Mouse (Mus musculus): ENCODE data around the gene Dapp1.

Dapp1 gene

DNA sequence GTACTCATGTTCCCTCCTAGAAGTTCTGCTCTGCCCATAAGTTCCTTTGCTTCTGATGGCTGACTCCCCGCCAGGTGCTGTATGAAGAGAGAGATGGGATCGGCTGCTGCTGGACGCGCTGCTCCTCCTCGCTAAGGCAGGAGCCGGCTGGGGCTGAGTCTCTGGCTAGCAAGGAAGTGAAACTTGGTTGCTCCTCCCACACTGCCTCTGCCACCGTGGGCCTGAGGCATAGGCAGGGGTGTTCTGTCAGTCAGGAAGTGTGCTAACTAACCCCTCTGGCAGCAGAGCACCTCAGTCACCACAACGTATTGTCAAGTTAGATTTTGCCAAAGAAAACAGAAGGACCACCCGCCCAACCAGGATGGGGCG lies at the start of gene Dapp1:
Gene Dapp1, minus strand, starts transcription at position 164 of the 369 bp plus-strand sequence.
- in situ Hi-C loops (cut with MboI, MseI): no loop called here

DNA sequence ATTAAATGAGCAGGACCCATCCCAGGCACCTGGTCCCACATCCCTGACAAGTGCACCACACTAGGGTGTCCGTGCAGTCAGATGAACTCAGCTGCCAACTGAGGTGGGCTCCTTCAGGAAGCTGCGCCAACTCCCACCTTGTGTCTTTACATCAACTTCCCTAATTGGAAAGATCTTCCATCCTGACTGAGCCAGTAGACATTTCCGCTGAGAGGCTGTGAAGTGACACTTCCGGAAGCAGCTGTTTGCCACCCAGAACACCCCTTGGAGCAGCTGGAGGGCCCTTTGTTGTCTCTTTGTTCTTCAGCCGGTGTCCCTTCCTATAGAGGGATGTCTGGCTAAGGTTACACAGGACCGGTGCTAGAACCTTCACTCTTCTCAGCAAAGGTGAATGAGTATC lies 49.2 kb upstream of the Dapp1 start:
- in situ Hi-C loops (cut with MboI, MseI): no loop called here

DNA sequence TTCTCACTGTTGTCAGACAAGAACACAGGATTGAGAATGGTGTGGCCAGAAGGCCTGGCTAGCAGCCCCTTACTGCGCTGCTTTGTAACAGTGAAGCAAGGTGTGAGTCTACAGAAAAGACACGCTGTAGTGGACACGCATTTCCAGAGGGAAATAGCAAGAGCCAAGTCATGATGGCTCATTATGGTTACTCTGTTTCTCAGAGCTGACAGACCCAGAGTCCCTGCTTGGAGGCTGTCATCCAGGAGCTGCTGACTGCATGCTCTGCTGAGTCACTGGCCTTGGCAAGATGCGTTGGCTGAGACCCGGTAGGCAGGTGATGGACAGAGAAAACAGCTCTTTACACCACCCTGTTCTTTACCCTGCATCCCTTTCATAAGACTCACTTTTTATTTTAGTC lies 48.0 kb upstream of the Dapp1 start:
- in situ Hi-C loops (cut with MboI, MseI): no loop called here

DNA sequence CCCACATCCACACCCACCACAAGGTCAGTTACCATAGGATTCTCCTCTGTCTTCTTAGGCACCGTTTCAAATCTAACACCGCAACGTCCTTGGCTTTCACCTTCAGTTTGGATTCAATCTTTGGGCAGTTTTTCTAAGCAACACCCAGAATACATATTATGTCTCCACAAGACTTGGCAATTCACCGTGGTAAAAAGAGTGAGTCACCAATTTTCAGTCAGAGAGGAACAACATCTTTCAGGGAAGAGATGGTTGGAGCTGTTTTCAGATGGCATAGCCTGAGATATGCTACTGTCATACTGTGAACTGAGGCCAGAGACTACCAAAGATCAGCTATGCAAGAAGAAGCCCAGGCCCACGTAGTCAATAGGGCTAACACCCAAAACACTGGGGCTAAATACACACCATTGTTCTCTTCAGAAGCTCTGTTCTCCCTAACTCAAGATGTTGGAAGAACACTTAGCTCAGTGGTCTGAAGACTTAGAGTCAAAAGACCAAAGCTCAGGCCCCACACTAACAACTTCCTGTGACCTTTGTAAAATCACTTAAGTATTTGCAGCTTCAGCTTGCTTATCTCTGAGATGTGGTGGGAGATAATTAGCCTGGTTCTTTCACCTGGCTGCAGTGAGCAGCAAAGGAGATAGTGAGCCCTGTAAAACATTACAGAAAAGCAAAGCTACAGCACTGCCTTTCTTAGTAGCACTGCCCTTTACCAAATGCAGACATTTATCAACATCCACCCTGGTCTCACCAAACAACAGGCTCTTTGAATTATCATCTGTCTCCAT lies 46.4 kb upstream of the Dapp1 start:
- in situ Hi-C loops (cut with MboI, MseI): no loop called here

DNA sequence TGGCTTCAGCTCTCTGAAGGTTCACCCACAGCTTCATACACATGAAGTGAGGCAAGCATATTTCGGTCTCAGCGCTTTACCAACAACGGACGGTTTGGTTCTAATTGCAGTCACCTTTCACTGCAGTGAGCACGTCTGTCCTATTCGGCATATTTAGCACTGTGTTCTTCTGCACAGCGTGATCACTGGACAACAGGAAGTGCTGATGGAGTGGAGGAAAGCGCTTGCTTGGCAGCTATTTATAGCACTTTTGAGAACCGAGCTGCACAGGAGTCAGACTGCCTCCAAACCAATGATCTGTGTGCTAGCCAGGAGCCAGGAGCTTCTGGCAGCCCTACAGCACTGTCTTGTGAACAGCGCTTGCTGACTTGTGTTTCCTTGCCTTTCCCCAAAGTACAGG lies 44.9 kb upstream of the Dapp1 start:
- in situ Hi-C loops (cut with MboI, MseI): no loop called here

DNA sequence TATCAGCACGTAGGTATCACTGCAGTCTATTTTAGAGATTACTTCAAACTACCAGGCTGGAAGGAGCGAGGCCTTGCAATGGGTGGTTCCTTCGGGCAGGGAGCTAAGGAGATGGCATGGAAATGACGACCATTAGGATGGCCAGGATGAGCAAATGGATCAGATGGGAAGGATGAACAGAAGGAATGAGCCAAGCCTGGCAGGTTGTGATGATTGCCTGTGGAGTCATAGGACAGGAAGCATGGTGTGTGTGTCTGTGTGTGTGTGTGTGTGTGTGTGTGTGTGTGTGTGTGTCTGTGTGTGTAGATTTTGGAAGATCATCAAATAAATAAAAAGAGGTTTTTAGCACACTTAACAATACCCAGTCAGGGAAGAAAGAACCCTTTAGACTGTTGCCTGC lies 41.3 kb upstream of the Dapp1 start:
- in situ Hi-C loops (cut with MboI, MseI): no loop called here

DNA sequence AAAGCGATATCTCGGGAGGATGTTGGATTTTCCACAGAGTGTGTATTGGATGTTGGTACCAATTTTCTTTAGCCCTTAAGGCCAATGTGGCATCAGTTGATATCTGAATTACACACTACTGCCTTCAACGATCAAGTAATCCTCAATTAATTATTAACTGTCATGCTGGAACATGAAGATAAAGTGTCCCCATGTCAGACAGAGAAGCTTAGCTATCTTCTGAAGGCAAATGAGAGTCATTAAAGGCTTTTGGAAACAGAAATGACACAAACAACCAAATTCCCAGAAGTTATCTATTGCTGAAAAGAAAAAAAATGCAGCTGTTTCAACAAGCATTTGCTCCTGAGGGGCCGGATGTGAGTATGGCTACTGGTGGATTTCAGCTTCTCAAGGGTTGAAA lies 40.7 kb upstream of the Dapp1 start:
- in situ Hi-C loops (cut with MboI, MseI): no loop called here

DNA sequence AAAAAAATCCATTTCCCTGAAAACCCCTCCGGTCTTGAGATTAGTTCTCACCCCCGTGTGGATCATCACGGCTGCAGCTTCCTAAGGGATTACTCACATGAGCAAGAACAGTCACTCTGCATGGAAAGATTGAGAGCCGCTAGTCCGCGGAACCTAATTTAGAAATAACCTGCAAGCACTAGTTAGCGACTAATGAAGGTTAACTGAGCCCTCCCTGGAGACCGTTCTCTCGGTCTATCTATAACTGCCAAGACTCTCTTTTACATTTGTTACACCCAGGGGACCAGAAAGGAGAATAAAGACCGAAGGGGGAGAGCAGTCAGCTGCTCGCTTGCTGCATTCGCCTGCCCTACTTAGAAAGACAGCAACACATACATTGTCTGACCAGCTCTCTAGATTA lies 35.5 kb upstream of the Dapp1 start:
- in situ Hi-C loops (cut with MboI, MseI): no loop called here

DNA sequence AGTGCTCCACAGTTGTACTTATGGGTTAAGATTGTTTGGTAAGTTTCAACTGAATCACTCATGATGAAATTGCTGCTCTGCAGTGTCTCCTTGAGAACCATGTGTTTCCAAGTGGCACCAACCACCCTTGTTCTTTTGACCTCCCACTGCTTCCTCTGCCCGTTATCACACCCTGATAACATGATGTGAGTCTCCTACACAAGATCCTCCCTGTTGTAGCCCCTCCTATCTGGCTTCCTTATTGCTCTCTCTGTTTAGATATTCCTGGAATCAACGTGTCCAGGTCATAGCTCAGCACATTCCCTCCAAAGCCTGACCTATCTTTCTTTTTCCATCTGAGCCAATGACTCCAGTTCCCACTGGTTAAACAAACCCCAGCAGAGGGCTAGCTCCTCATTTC lies 33.4 kb upstream of the Dapp1 start:
- in situ Hi-C loops (cut with MboI, MseI): no loop called here

DNA sequence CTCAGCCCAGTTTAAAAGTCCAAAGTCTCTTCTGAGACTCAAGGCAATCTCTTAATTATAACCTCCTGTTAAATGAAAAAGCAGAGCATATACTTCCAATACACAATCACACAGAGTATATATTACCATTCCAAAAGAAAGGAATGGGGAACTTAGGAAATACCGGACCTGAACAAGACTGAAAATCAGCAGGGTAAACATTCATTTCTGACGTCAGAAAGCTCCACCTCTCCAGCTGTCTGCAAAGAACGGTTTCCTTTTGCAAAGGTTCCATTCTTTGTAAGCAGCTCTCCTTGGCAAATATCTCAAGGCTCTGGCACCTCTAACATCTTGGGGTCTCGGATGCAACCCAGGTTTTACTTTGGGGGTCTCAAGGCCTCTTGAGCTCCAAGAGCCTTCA lies 31.0 kb upstream of the Dapp1 start:
- in situ Hi-C loops (cut with MboI, MseI): no loop called here

DNA sequence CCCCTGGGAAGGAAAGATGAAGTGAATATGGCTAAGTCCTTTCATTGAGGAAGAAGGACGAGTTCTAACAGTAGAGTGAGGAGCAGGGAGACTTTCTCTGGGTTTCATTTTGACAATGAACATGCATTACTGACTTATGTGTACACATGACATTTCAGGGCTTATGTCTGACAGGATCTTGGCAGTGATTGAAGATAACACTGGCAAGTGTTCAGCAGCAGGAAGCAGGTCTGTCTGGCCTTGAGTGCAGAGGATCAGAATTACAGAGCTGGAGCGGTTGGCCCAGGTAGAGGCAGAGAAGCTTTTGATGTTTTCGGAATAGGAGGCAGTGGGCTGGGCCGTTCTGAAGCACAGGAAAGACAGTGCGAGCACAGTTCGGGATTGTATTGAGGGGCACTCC lies 26.8 kb upstream of the Dapp1 start:
- in situ Hi-C loops (cut with MboI, MseI): no loop called here

DNA sequence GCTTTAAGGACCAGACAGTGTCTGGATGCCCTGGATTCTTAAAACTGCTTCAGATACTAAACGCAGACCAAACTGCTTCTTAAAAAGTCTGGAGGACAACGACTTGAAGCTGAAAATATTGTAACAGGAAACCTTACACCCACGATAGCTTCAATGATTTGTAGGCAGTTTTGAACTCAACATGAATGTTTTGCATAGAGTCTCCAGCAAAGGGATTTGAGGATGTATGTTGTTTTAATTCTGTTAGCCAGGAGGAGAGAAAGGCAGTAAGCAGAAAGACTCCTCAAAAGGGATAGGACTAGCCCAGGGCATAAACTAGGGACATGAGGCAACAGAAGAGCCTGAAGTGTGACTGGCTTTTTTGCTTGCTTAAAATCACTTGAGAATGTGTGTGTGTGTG lies 25.6 kb upstream of the Dapp1 start:
- in situ Hi-C loops (cut with MboI, MseI): no loop called here

DNA sequence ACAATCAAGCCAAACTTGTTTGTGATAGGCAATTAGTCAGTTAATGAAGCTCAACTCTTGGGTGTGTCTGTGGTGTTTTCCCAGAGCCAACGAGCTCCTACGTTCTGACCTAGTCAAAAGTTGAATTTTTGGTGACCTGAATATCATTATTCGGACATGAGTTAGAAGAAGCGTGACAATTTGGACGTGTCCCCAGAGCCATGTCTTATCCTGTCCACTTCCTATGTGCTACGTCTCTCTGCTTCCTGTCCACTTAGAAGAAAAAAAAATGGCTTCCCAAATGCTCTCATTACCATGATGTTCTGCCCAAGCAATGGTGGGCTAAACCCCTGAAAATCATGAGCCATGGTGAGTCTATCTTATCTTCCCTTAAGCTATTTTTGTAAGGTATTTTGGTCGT lies 21.9 kb upstream of the Dapp1 start:
- in situ Hi-C loops (cut with MboI, MseI): no loop called here

DNA sequence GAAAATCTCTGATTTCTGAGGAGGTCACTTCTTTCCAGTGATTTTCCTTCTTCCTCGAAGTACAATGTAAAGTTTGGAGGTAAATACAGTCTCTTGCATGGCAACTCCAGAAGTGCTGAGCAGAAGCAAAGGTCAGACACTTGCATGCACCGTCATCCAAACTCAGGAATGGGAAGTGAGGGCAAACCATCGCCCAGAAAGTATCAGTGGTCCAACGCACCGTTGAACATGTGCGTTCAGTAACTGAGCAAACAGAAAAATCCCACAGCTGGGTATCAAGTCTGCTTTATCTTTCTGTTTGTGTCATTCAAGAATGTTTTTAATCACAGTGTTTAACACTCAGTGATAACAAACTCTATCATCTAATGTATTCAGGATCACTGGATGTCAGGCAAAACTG lies 21.2 kb upstream of the Dapp1 start:
- in situ Hi-C loops (cut with MboI, MseI): no loop called here

DNA sequence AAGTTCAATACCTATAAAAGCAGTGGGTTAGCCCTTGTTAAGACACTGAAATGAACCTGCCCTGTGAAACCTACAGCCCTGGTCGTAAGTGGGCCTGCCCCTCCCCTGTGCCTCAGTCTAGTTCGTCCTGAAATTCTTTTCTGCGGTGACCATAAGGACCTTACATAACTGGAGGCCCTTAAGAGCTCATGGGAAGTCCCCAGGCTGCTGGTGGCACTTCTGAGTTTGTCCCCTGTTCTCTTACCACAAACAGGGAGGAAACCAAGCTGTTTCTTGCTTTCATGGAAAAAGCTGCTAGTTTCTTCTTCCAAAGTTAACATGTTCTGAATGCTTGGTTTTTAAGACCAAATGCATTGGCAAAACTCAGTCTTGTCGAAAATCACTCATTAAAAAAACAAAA lies 20.5 kb upstream of the Dapp1 start:
- in situ Hi-C loops (cut with MboI, MseI): no loop called here

DNA sequence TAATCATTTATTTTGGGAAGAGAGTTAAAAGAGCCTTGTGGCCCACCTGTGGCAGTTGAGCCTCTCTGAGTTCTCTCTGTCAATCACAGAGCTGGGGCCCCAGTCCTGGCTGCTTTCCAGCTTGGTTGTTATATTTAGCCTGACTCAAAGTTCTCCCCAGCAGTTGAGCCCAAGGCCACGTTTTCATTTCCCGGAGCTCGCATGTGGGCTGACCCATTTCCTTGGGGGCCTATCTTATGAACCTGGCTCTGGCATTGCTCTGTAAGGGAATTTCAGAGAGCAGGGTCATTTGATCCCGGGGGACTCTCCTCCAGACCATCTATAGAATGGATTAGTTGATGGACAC lies 19.4 kb upstream of the Dapp1 start:
- in situ Hi-C loops (cut with MboI, MseI): no loop called here

DNA sequence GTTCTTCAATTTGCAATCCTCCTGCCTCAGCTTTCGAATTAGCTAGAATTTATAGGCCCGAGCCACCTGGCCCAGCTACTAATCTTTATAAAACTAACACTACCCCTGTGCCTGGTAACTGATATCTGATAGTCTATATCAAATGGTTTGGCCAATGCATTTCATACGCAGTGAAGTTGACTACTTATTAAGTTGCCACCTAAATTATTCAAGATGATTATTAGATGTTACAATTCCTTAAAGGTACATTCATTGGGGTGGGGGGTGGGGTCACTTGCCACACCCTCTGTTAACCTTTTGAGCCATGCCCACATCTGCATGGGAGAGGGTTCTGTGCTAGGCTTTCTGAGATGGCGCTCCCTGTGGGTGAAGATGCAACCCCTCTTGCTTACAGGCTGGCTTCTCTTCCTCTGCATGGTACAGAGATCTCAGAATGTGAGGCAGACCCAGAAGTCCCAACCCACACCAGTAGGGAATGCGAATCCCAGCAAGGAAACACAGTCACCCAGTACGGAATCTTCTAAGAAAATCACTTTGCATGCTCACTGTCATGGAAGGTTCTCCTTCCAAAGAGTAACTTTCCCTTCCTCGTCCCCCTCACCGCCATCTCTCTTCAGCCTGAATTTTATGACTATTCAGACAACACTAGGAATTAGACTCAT lies 18.8 kb upstream of the Dapp1 start:
- in situ Hi-C loops (cut with MboI, MseI): no loop called here

DNA sequence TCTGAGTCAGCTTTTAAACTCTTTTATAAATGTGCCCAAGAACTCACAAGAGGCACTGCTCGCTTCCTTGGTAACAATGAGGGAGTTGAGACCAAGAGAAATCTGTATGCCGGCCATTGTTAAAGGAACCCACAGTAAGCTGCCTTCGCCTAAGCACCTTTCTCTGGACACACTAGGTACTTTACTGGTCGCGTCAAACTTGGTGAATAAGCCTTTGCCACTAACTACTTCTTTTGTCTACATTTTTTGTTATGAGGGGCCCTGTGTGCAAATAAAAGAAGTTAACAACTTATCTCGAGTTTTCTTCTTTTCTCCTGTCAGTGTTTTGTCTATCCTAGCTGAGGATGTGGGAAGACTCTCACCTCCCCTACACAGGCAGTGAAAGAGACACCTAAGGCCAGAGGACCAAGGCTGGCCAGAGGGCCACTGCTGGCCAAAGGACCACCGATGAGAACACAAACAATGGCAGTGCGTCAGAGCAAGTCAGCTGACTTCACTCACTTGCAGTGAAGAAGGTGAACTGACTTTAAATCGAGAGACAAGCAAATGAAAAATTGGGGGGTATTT lies 18.0 kb upstream of the Dapp1 start:
- in situ Hi-C loops (cut with MboI, MseI): loop anchor here (5.0 to 10.0 kb wide), 2 partner anchors 148 to 225 kb away; no protein-coding TSS in a partner anchor

DNA sequence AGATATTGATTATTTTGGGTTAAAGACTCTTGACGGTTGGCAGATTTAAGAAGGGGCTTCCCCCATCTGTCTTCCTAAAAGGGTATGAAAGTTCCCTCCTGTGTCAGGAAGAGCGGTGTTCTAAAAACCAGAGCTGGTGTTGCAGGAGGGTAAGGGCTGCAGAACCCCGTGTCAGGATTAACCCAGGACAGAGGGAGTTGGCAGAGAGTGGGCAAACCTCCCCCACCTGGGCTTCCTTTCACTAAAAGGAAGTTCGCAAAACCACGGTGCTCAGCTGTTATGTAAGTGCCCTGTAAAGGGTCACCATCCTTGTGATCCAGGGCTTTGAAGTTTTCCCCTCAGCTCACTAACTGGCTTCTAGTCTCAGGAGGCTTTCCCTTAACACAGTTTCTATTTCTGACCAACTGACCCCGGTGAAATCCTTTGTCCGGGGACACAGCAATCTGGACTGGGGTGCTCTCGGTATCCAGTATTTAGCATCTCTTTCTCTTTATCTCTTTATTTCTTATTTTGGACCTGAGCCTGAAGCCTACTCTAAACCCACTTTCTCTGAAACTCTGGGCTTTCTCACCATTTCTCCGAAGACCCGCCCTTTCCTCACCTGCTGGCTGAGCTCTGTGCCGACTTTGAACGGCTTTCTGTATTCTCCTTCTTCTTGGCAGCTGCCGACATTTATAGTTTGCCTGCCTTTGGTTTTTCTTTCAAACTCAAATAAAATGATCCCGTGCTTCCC lies 17.3 kb upstream of the Dapp1 start:
- in situ Hi-C loops (cut with MboI, MseI): loop anchor here (5.0 to 10.0 kb wide), 2 partner anchors 149 to 224 kb away; no protein-coding TSS in a partner anchor

DNA sequence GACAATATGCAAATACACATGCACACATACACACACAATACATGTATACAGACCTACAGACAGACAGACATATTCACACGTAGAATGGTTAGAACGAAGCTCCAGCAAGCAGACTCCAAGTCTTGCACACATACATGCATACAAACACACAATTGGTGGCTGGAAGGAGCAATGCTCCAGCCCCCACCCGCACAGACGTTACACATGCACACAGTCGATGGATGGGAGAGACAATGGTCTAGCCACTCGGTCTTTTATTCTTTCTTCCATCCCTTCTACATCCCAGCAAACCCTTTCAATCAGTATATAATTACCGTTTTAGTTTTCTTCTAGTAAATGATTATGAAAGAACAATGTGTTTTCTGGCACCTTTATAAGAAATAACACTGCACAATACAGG lies 14.1 kb upstream of the Dapp1 start:
- in situ Hi-C loops (cut with MboI, MseI): loop anchor here (5.0 to 10.0 kb wide), 2 partner anchors 152 to 221 kb away; no protein-coding TSS in a partner anchor

DNA sequence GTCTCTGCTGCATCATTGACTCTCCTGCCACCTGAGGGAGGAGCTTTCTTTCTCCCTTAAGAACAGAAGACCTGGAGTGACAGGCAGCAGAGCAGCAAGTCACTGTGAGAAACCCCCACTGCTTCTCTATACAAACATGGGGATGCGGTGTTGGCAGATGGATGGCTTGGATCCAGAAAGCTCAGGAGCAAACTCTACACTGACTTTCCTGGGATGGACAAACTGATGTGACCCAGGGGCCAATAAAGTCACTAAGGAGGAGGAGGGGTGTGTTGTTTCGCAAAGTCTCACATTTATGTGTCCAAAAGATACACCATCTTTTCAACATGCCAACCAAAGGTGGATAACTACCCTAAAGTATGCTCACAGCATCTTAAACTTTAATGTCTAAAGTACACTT lies 12.9 kb upstream of the Dapp1 start:
- in situ Hi-C loops (cut with MboI, MseI): loop anchor here (10.0 kb wide), 1 partner anchor 219 kb away; no protein-coding TSS in a partner anchor

DNA sequence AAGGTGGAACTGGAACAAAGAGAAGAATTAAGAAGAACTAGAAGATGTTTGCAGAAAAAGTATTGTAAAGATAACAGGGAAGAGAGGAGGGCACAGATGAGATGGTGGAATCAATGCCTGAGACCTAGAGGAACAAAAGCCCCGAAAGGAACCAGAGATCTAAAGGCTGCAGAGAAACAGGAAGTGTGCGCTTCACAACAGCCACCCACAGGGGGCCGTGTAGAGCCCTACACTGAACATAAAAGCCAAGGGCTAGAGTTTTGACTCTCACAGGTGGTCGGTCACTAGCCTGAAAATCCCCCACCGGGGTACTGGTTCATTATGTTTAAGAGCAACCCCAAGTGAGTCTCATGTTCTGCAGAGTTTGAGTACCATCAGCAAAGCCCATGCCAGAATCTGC lies 11.0 kb upstream of the Dapp1 start:
- in situ Hi-C loops (cut with MboI, MseI): loop anchor here (10.0 kb wide), 1 partner anchor 218 kb away; no protein-coding TSS in a partner anchor

All from T-helper 1 cell (primary cell).